ENCODE assay signal across 24 mouse cellular contexts in genomic region chr3:102498931-102499330, GRCm38 (mm10). TPM values are rescaled to one million over a fixed set of nuclear protein-coding genes. Genes with fewer than 3 reads are reported as not detected.
DNase-seq lines count a peak whose midpoint lies in the region; TF ChIP-seq lines count a peak whose summit lies in the region.
"Had no signal": no experiment of that assay in that cellular context is flagged by ENCODE, and none has a peak within 500 bp of the region (broad histone marks: within the 10 kb centered on the region; RNA-seq: fewer than 3 reads in every experiment).

No protein-coding gene starts in this region.

- no peak overlapping the region for H3K27ac ChIP-seq in ES-E14 (ENCODE audit: insufficient read depth, low read depth, low read length, poor library complexity, severe bottlenecking)
- no peak overlapping the region for H3K27ac ChIP-seq in layer of hippocampus, adult 2 months
- no peak overlapping the region for H3K27ac ChIP-seq in left cerebral cortex, adult 2 months

- H3K36me3 ChIP-seq in ES-E14 (ENCODE audit: control insufficient read depth, insufficient read depth, low read length, poor library complexity, severe bottlenecking) = no peaks in the 10 kb centered on the region
- H3K36me3 ChIP-seq: G1E had no signal

- no peak for TF ChIP-seq CTCF in layer of hippocampus, adult 2 months (conservative IDR thresholded peaks at IDR 0.05)
- no peak for TF ChIP-seq CTCF in left cerebral cortex, adult 2 months (IDR thresholded peaks at IDR 0.05)

- intact Hi-C loops in left cerebral cortex, adult 2 months (cut with DNase I) = no loop called here

- H3K9me3 ChIP-seq in ES-E14 (ENCODE audit: control insufficient read depth, insufficient read depth, low read depth, low read length) = no peaks in the 10 kb centered on the region
- H3K9me3 ChIP-seq: G1E had no signal

- H3K4me3 ChIP-seq in ES-E14 (ENCODE audit: insufficient read depth in 1 of 2, low read depth in 1 of 2, low read length in 2 of 2, poor library complexity in 1 of 2, severe bottlenecking in 1 of 2) = no peak overlapping the region
- H3K4me3 ChIP-seq in layer of hippocampus, adult 2 months = no peak overlapping the region
- H3K4me3 ChIP-seq in left cerebral cortex, adult 2 months = no peak overlapping the region

- no peaks in the 10 kb centered on the region for H3K4me1 ChIP-seq in ES-E14 (ENCODE audit: control insufficient read depth in 2 of 2, insufficient read depth in 2 of 2, low read length in 2 of 2, poor library complexity in 1 of 2)

- in situ Hi-C loops in ES-E14 (cut with MboI; ENCODE audit: low sequenced_read_pairs in 2 of 2, unreplicated experiment in 2 of 2) = no loop called here

- DNase-seq in ES-CJ7 (ENCODE audit: low read depth, low spot score) = peak; percentile 37
- DNase-seq in ES-E14 (ENCODE audit: low read depth, low spot score) = peak; percentile 4
- DNase-seq in R1 (ENCODE audit: low read depth, low spot score) = peak; percentile 65
- peak; percentile 77 for DNase-seq in ZHBTc4 (ENCODE audit: low read depth, low spot score)
- DNase-seq in thymus, postnatal 36 days = no peak
- no peak for DNase-seq in layer of hippocampus, adult 2 months (ENCODE audit: low spot score in 2 of 2)
- DNase-seq in left cerebral cortex, adult 2 months (ENCODE audit: extremely low spot score in 1 of 2, low spot score in 2 of 2) = no peak
- DNase-seq in adrenal gland, postnatal 25 days = no peak
- DNase-seq: adrenal gland, adult 2 months; adrenal gland, adult 8-10 months; adrenal gland, postnatal 10 days; adrenal gland, postnatal 14 days; adrenal gland, postnatal 36 days; B cell, adult 2 months; cerebellum, adult 11 months; cerebellum, adult 11-12 months; cerebellum, adult 18-20 months; cerebellum, adult 2 months; cerebellum, adult 8-10 months; cerebellum, adult 9-10 months; cerebellum, adult 9-11 months had no signal

- no peak overlapping the region for H3K9ac ChIP-seq in ES-E14 (ENCODE audit: insufficient read depth, low read depth, low read length, poor library complexity, severe bottlenecking)

TF ChIP-seq in ES-E14, 5 proteins besides CTCF, POLR2A, EP300 and RAD21:
- TF ChIP-seq ZNF384 (IDR thresholded peaks at IDR 0.05; ENCODE audit: low read depth, low read length) (no peak), CHD2 (IDR thresholded peaks at IDR 0.05; ENCODE audit: low read depth, low read length) (no peak), MAFK (IDR thresholded peaks at IDR 0.05; ENCODE audit: insufficient read depth, low read depth, low read length) (no peak), HCFC1 (IDR thresholded peaks at IDR 0.05; ENCODE audit: borderline replicate concordance, insufficient read depth, low read length) (no peak), ZC3H11A (IDR thresholded peaks at IDR 0.05; ENCODE audit: borderline replicate concordance, low read depth, low read length) (no peak)

RNA-seq across cellular contexts. Expression of gene Ngf, which starts 29.2 kb away (rescaled TPM):
- 3.9 and 12.4 TPM in 2 replicates for total RNA-seq in ES-E14 (2012; rRNA removed)
- 10 to 100 TPM in 1 of 2 experiments, 1 to 10 TPM in 1; 9.8 to 14.5 TPM for total RNA-seq in layer of hippocampus, adult 2 months (2021)
- 1 to 10 TPM; 4.2 to 4.6 TPM for total RNA-seq in left cerebral cortex, adult 2 months (2021)
- 1.5 and 1.7 TPM in 2 replicates for total RNA-seq in adrenal gland, postnatal 25 days (2021)
- total RNA-seq: CH12.LX, MEL had no signal

Comparison
In these comparisons a context has a peak if more than half of its experiments do, and no peak if none do; other contexts are left out.
1. DNase-seq: peak in ES-CJ7 (single experiment), ES-E14 (single experiment), R1 (single experiment) and ZHBTc4 (single experiment); none in thymus, postnatal 36 days (0 of 2), layer of hippocampus, adult 2 months (0 of 2), left cerebral cortex, adult 2 months (0 of 2) and adrenal gland, postnatal 25 days (single experiment).